Mouse (Mus musculus) kidney, adult 11 months (tissue): ENCODE results near the gene Tmem182.
A peak's percentile ranks its signal among the peaks of the same experiment; 100 is the strongest.

Experiments
- DNase-seq: peaks from one replicate; pipeline ENCODE4 v3.0.0; 2022

The Tmem182 gene

GRCm38 (mm10) chr1:40805351-40805750, at the start of gene Tmem182:
TSS of gene Tmem182 (plus strand) at chr1:40805601.
- no peak for DNase-seq

- peak; percentile 81 for DNase-seq
These were observed 45.5 kb upstream of the Tmem182 start for GRCm38 (mm10) chr1:40759751-40760445.

- DNase-seq = no peak
These were observed 41.4 kb upstream of the Tmem182 start for GRCm38 (mm10) chr1:40764042-40764441.

GRCm38 (mm10) chr1:40764701-40765275, 40.6 kb upstream of the Tmem182 start:
- DNase-seq = no peak

- DNase-seq = no peak
These were observed 39.9 kb upstream of the Tmem182 start for GRCm38 (mm10) chr1:40765521-40765920.

GRCm38 (mm10) chr1:40767588-40767987, 37.8 kb upstream of the Tmem182 start:
- DNase-seq = no peak

- peak; percentile 61 for DNase-seq
These were observed 36.8 kb upstream of the Tmem182 start for GRCm38 (mm10) chr1:40768606-40769005.

GRCm38 (mm10) chr1:40769331-40769894, 36.0 kb upstream of the Tmem182 start:
- peak; percentile 86 for DNase-seq

- no peak for DNase-seq
These were observed 34.0 kb upstream of the Tmem182 start for GRCm38 (mm10) chr1:40771196-40771970.

- no peak for DNase-seq
These were observed 32.2 kb upstream of the Tmem182 start for GRCm38 (mm10) chr1:40773234-40773633.

GRCm38 (mm10) chr1:40774040-40774439, 31.4 kb upstream of the Tmem182 start:
- no peak for DNase-seq

GRCm38 (mm10) chr1:40776102-40776501, 29.3 kb upstream of the Tmem182 start:
- DNase-seq = peak; percentile 42

GRCm38 (mm10) chr1:40776763-40777162, 28.6 kb upstream of the Tmem182 start:
- DNase-seq = no peak

- no peak for DNase-seq
These were observed 22.0 kb upstream of the Tmem182 start for GRCm38 (mm10) chr1:40783450-40783849.

- no peak for DNase-seq
These were observed 21.1 kb upstream of the Tmem182 start for GRCm38 (mm10) chr1:40784306-40784705.

GRCm38 (mm10) chr1:40785876-40786445, 19.4 kb upstream of the Tmem182 start:
- peak; percentile 91 for DNase-seq

- no peak for DNase-seq
These were observed 16.4 kb upstream of the Tmem182 start for GRCm38 (mm10) chr1:40788956-40789355.

- peak; percentile 48 for DNase-seq
These were observed 15.7 kb upstream of the Tmem182 start for GRCm38 (mm10) chr1:40789666-40790233.

- peak; percentile 87 for DNase-seq
These were observed 14.9 kb upstream of the Tmem182 start, which contains the start of gene Mfsd9 for GRCm38 (mm10) chr1:40790324-40791141. TSS of gene Mfsd9 (minus strand) at chr1:40790687.

- no peak for DNase-seq
These were observed 9.9 kb upstream of the Tmem182 start for GRCm38 (mm10) chr1:40795508-40795907.

GRCm38 (mm10) chr1:40797348-40797747, 8.1 kb upstream of the Tmem182 start:
- peak; percentile 27 for DNase-seq

- DNase-seq = no peak
These were observed 6.3 kb upstream of the Tmem182 start for GRCm38 (mm10) chr1:40799121-40799520.
